Mouse (Mus musculus): ENCODE results near the gene Gm13276.
"Not testable (repeated sequence)": the region's sequence is repeated elsewhere in the genome, so short reads cannot be mapped to it uniquely, and the experiment has no call there.

DNA sequence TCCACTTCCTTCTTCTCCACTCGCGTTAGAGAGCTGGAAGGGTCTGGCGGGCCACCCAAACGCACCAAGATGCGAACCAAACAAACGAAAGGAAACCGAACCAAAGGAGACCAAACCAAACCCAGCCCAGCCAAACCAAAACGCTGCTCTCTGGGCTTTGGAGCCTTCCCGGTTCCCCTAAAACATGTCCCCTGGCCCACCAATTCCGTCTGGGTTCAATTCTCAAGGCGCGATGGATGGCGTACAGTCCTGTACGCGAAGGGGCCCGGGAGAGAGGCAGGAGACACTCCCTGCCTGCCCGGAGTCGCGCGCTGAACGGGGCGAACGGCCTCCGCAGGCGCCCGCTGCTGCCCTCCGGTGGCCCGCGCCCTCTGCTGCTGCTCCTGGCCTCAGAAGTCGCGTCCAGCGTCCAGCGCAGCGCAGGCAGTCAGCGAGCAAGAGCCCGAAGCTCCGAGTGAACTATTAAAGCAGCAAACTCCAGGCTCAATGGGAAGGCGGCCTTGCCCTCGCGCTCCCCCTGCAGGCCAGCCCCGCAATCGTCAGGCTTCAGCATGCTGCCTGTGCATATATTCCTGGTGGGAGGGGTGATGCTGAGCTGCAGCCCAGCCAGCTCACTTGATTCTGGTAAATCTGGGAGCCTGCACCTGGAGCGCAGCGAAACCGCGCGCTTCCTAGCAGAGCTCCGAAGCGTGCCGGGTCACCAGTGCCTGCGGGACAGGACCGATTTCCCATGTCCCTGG, 8.6 kb downstream of the Gm13276 start, which contains the start of gene Gm13275:
- TF ChIP-seq CTCF (IDR thresholded peaks at IDR 0.05; ENCODE audit: control insufficient read depth, insufficient read depth, insufficient replicate concordance, low read depth, low read length); POLR2A (IDR thresholded peaks at IDR 0.05; ENCODE audit: control insufficient read depth, low read depth, low read length): not testable (repeated sequence)
